Mouse (Mus musculus) adrenal gland, postnatal 10 days (tissue): Measurements from ENCODE around the gene Hint3. TPM values are rescaled to one million over a fixed set of nuclear protein-coding genes. Genes with fewer than 3 reads are reported as not detected.
"Not testable (repeated sequence)": the region's sequence is repeated elsewhere in the genome, so short reads cannot be mapped to it uniquely, and the experiment has no call there.

ENCODE experiments used
- DNase-seq: peaks from one replicate; pipeline ENCODE4 v3.0.0; 2021; ENCODE audit warnings: mixed read lengths
- long read RNA-seq, 2 experiments: library from polyadenylated mRNA; stranded (forward); transcript quantifications; one replicate each; pipeline ENCODE4 v2.0.0; 2021
- total RNA-seq, 2 experiments: library from RNA; stranded (reverse); gene quantifications; 2 replicates each; pipeline ENCODE4 v1.2.3; 2021

Gene Hint3
- total RNA-seq: 10 to 100 TPM; 42.9 to 44.3 TPM
- long read RNA-seq, experiment 1, transcript Hint3-203 (5 exons, 875 nt): major isoform, 55 of 62 reads
- long read RNA-seq, experiment 1, partial matches to known transcripts: 3 of 62 reads
- long read RNA-seq, experiment 1, other reads (novel, unspliced or antisense): 2 of 62 reads
- long read RNA-seq, experiment 2, transcript Hint3-203 (5 exons, 875 nt): major isoform, 54 of 57 reads
- long read RNA-seq, experiment 2, partial matches to known transcripts: 0 of 57 reads
- long read RNA-seq, experiment 2, other reads (novel, unspliced or antisense): 1 of 57 reads

DNA sequence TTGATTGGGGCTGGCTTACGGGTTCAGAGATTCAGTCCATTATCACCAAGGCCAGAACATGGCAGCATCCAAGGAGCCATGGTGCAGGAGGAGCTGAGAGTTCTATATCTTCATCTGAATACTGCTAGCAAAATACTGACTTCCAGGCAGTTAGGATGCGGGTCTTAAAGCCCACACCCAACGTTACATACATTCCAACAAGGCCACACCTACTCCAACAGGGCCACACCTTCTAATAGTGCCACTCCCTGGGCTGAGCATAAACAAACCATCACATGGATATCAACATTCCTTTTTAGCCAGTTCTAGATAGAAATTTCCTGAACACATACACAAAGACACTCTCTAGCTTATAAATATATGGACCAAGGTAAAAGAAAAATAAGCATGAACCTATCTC lies at the start of gene Hint3:
Hint3 (minus strand) TSS at position 120 of the 400 bp plus-strand sequence.
- DNase-seq: no peak

DNA sequence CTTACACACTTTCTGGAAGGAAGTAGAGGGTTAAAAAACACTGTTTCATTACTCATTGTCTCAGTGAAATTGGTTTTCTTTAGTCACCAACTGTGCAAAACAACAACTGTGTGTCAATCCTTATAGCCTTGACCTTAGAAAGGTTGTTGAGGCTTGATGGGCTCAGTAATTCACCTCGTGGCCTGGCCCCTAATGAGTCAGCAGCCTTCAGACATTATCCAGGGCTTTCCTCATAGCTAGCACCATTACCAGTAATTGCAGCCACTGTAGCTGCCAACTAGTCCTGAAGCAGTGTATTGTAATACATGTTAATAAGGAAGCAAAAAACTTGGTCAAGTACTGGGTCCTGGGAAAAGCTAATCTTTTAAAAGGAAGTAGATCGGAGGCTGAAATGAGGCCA lies 48.6 kb upstream of the Hint3 start:
- DNase-seq: peak; percentile 27

DNA sequence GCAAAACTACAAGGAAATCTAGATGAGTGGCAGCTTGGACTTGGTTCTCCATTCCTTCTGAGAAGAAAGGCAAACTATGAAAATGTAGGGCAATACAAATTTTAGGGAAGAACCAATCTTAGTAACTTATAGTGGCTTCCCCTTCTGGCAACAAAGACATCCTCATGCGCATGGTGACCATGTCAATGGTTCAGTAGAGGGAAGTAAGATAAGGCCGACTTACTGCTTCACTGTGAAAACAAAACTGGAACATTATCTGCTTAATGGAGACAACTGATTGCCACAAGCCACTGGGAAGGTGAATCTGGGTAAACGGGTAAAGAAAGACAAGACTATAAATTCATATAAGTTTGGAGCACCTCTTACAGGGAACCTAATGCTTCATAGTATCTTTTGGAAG lies 45.4 kb upstream of the Hint3 start:
- DNase-seq: no peak

DNA sequence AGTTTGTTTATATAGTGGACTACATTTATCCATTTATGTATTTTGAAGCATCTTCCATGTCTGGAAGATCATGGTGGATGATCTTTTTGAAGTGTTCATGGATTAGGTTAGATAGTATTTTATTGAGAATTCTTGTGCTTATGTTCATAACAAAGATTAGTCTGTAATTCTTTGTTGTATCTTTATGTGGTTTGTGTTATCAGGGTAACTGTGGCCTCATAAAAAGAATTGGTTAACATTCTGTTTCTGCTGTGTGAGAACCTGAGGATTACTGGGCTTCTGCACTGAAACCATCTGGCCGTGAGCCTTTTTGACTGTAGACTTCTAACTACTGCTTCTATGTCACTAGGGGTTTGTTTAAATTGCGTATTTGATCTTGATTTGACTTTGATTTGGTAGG lies 37.1 kb upstream of the Hint3 start:
- no peak for DNase-seq

DNA sequence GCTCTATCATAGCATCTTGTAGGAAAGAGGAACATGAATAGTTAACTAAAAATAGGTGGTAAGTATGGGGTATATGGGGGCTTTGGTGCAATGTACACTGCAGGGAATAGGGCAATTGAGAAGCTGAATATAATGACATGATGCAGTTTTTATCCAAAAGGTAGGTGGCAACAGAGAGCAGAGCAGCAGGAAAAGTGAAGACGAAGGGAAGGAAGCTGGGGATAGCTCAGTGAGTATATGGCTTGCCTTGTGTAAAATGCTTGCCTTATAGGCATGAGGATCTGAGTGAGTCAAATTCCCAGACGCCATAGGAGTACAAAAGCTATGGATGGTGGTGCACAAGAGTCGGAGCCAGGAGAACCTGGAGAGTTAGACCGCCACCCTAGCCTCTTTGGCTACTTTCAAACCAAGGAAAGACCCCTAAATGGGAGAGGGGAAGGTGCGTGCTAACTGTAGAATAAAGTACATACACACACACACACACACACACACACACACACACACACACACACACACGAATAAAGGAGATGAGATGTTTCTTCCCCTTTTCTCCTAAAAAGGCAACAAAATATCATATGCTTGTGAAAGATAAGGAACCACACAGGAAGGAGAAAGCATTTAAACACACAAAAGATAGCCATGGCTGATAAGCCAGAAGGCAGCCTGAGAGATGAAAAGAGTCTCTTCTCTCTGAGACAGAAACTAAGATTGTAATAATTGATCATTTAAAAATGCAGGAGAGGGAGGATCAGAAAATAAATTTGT lies 31.3 kb upstream of the Hint3 start:
- DNase-seq: no peak

DNA sequence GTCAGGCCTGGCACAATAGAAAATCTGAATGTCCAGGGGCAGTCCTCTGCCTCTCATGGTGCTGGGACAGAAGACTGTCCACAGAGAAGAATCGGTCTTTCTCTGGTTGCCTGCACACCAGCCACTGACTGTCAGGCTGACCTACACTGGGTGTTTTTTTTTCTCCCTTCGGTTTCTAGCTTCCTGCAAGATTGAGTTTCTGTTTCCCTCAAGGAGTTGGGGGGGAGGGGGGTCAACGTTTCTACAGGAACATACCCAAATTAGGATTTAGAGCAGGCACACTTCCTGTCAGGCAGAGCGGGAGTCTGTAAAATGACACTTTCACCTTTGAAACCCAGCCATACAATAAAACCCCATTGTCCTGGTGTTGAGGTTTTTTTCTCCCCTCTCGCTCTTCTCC lies 26.2 kb upstream of the Hint3 start:
- DNase-seq: no peak

DNA sequence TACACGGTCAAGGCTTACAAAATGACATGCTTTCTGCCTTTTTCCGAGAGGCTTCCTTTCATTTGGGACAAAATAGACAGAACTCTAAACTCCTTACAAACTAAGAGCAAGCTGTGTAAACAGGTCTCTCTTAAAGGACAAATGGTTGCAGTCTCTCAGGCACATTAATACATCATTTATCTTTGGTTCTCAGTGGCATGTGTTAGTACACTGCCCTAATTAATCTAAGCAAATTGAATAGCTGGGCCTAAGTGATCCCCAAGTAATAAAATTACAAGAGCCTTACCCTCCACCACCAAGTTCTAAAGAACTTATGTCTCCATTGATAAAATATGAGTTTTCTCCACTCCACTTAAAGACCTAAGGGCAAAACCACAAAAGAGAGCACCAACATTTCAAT lies 18.2 kb upstream of the Hint3 start:
- DNase-seq: no peak

DNA sequence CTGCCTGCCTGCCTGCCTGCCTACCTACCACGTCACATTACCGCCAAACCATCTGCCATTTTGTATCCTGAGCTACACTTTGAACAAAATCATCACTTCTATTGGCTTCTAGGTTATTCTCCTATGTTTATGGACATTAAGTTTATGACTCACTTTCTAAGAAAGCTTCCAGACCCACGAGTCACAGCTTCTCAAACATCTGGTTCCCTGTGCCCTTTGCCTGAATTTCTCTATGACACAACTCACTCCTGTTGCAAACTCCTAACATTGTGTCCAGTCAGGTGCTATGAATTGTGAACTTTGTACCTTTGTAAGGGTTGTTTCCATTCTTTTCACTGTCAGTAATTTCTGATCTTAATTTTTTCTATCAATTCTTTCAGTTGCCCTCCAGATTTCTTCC lies 8.8 kb upstream of the Hint3 start:
- no peak for DNase-seq

DNA sequence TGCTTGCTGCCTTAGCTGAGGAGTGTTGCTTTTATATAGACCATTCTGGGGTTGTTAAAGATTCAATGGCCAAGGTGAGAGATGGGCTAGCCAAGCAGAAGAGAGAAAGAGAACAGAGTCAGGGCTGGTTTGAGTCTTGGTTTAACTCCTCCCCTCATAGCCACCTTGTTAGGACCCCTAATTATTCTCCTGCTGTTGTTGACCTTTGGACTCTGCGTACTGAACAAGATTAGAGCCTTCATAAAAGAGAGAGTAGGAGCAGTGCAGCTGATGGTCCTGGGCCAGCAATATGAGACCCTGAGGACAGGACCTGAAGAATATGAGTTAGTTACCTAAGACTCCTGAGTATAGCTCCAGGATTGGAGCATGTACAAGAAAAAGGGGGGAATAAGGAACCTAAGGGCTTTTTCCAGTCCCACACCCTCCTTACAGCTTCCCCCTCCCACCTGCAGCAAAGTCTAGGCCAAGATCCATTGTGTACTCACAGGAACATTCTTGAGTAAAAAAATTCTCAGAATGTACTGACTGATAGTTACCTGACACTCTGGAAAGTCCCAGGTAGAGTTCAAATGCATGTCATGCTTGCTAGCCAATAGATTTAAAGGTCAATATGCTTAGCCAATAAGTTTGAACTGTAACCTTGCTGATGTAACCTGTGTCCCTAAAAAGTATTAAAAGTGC lies 7.2 kb upstream of the Hint3 start:
- not testable (repeated sequence) for DNase-seq

DNA sequence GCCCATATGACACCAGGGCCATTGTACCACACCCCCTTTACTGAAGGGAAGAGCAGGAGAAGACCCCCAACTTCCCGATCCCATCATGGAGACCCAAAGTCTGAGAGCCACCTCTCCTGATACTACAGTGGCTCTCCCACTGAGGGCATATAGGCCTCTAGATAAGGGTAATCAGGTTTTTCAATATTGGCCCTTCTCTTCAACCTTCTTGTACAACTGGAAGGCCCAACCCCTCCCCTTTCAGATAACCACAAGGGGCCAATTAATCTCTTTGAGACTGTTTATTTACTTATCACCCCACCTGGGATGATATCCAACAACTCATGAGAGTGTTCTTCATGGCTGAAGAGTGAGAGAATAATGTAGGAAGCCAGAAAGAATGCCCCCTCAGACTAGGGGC lies 3.3 kb upstream of the Hint3 start:
- DNase-seq: no peak

DNA sequence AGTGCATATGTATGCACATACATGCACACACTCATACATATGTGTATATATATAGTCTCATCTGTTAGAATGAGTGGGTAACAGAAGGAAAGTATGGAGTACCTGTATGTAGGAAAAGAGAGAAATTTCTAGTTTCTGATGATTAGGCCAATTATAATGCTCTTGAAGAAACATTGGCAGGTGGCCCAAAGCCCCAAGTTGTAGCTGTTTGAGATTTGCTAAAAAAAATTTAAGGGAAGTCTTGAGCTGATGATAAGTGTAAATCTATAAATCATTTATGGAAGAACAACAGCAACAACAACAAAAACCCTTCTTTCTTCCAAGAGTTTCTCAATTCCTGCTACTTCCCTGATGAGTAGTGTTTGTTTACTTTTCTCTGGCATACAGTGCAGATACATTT lies 545 bp upstream of the Hint3 start:
- no peak for DNase-seq

DNA sequence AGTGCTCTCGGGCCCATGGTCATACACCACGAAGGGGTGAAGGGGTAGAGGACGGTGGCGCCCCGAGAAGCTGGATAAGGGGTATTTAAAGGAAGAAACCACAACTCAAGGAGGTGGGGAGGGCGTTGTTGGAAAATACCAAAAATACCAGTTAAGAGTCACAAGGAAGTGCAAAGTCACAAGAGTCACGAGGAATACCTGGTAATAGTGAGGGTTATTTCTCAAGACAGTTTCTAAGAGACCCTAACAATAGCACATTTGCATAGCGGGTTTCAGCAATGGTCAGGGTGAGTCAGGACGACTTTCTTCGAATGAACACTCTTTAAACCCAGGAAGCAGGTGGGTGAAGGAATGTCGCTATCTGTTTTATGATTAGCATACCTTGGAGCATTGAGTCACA lies 988 bp downstream of the Hint3 start:
- DNase-seq: not testable (repeated sequence)

DNA sequence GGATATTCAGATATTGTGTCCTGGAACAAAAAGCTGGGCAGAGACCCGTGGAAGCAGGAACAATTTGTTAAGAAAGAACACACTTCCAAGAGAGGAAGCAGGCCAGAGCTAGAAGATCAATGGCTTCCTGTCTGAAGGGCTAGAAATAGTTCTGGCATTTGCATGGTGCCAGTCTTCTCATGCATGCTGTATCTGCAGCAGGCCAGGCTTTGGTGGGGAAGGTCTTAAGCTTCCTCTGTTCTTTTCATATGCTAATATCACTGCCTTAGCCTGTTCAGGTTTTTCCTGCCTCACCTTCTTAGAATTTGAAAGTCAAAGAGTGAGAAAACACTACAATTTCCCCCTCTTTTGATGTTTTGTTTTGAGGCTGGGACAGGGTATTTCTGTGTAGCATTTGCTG lies 1.9 kb downstream of the Hint3 start:
- DNase-seq: no peak

DNA sequence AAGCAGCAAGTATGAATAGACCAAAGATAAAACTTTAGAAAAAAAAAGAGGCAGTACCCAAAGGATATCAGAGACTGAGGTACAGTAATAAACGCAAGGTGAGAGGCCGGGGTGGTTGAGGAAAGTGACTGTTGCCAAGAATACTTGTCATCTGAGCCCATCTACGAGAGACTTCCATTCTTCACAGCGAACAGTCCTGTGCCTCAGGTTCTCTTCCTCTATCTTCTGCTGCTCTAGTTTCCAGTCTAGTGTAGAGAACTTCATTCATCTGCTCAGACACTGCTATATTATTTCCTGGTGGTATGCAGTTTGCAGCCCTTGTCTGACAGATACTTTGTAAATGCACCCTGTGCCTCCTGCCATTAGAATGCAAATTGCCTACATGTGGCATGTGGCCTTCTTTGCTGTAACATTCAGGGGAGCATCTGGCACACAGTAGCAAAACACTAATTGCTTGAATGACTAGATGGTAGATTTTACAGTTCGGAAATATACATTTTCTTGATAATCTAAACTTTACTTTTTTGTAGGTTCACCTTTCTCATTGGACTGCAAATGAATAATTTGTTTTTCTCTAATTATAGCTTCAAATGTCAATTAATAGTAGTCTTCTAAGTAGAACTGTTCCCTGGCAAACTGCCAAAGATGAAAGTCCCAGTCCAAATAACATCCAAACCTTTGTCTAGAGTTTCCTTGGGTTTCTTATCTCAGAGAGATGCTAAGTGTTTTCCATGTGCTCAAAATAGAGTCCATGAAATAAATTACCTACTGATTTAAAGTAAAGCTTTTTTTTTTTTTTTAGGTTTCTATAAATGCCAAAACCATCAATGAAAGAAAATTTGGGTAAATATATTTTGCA lies 5.0 kb downstream of the Hint3 start:
- no peak for DNase-seq

DNA sequence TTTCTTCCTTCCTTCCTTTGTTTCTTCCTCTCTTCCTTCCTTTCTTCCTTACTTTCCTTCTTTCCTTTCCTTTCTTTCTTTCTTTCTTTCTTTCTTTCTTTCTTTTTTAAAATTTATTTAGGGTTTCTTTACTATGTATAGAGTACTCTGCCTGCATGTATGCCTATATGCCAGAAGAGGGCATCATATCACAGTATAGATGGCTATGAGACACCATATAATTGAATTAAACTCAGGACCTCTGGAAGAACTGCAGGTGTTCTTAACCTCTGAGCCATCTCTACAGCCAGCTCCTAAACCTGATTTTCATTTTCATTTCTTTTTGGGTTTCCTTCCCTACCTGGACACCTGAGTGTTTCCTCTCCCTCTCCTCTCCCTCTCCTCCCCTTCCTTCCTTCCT lies 6.5 kb downstream of the Hint3 start:
- no peak for DNase-seq

DNA sequence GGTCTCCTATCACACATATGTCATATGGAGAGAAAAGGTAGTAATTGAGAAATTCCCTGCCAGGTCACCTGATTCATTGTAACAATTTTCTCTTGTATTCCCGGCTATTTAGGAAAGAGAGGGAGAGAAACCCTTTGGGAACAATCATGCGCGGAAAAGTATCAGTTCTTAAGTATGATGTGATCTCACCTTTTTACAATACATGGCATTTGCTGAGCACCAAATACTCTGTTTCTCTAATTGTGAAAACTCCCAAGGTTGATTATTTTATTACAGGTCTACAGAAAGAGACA lies 10.6 kb downstream of the Hint3 start:
- DNase-seq: no peak

DNA sequence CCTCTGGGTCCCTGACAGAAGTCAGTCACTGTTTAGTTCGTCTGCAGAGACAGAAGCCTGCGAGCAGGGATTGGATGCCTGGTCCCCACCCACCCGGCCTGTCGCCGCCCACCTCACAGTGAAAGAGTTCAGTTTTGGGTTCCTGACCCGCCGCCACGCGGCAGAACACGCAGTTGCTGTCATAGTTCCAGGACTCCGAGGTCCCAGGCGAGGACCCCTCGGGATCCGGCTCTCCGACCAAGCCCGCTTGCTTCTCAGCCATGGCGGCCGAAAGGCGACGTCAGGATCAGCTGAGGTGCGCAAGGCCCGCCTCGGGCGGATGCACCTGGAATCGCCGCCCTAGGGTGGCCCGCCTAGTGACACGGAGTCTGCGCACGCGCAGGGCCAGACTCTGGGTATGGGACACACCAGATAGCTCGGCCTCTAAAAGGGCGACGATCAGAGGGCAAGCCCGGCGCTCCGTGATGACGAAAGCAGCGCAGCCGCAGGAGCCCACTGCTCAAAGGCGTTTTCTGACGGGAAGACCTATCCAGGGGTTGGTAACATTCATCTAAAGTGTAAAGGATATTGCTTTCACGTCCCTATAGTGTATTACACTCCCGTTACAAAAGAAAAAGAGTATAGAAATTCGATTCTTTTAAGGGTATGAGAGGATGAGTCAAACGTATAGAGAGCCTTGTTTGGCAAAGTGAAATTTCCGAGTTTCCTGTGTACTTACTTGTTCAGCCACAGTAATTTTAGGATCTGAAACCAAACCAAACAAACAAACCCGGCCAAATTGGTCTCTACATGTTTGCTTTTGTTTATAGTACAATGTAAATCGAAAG lies 11.1 kb downstream of the Hint3 start:
- peak; percentile 99 for DNase-seq

DNA sequence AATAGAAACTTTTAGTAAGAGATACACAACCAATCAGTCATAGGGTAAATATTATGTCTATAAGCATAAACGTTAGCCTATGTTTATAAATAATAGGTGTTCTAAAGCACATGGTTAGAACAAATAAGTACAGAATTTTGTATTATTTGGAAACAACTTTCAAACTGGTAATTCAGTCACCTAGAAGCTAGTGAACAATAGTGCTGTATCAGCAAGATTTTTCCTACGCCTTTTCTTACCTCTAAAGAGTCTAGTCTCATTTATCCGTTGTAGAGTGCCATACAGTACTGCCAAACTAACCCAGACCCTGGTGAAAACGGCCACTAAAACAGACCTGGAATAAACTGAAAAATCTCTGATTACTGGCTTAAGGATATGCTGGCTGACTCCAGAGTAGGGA lies 16.4 kb downstream of the Hint3 start:
- no peak for DNase-seq

DNA sequence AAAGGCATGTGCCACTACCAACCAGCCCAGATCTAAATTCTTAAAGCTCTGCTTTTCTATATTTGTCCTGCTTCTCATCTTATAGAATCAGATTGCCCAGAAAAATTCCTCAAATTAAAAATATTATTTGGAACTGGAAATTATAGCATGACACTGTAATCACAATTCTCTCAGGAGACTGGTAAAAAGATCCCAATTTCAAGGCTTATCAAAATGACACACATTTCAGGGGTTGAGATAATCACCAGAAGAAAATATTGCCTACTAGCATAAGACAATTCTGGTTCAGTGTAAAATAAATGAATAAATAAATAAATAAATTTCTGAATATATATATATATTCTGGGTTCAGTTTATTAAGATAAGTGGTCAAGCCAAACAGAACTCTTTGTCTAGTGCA lies 19.8 kb downstream of the Hint3 start:
- DNase-seq: no peak

DNA sequence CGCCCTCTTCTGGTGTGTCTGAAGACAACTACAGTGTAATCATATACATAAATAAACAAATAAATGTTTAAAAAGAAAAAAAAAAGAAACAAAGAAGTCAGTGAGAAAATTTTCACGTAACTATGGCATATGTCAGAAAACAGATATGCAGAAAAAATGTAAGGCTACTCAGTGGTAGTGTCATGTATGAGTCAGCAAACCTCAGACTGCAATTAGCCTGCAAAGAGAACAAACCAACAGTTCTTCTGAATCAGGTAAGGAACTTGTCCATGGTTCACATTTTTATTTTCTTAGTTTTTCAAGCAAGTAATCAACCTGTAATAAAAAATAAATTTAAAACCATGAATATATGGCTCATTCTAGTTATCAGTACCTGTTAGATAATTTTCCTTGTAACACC lies 21.3 kb downstream of the Hint3 start:
- DNase-seq: no peak

DNA sequence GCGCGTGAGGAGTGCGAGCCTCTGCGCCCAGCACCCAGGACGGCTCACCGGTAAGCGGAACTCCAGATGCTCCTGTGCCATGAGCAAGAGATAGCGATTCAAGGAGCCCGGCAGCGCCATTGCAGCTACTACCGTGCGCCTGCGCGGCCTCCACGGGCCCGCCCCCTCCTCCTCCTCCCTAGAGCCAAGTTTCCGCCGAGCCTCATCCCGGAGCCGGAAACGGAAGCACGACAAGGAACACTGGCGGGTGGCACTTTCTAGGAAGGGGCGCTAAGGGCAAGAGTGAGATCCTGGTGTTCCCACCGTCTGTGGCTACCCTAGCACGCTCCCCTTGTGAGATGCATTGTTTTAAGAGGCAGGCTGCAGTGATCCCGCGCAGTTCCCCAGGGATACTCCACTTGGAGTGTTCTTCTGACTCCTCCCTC lies 28.9 kb downstream of the Hint3 start, which contains the start of gene Trmt11:
Trmt11 (minus strand) TSS at position 208 of the 425 bp plus-strand sequence.
- DNase-seq: peak; percentile 94

DNA sequence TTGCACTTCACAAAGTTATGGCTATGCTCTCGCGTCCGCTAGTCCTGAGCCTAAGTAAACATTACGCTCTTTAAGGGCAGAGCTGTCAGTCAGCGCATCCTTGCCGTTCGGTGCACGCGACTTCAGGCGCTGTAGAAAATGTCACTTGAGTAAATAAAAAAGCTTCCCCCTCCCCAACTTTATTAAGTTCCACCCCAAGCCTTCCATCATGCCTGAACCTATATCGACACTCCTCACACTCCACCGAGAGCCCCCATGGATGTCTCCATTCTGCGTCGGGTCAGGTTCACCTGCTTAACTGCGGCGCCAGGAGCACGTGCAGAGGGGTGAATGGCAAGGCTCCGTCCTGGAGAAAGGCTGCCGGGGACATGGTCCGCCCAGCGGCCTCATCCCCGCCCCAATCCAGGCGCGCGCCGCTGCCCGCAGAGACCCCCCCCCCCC lies 29.3 kb downstream of the Hint3 start:
- no peak for DNase-seq
